Mouse (Mus musculus): ENCODE data around the gene Txn2.

The Txn2 gene

DNA sequence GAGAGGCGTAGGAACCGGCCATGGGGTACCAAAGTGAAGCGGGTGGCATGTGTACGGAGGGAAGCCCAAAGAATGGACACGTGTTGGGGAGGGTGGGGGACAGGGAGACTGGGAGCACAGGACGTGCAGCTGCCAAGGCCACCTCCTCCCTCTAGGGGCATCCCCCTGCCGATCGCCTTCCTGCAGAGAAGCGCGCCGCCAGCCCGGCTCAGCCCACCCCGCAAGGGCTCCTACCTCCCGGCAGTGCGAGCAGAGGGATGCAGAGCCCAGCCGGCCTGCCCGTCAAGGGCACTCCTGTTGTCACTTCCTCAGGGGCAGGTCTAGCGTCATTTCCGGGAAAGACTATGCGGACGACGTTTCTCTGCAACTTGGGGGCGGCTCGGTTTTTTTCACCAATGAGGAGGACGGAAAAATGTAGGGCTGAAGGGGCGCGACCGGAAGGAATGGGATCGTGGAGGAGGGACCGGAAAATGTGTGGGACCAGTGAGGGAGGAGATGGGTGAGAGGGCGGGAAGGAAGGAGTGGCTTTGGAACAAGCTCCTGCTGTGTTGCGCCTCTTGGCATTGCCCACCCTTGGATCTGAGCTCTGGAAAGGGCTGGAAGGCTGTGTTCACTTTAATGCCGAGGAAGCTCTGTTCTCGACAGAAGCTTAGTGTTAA, at the start of gene Txn2:
TSS of gene Txn2 (minus strand) at position 334 of the 659 bp plus-strand sequence.
- DNase-seq, result peak; percentile 98

DNA sequence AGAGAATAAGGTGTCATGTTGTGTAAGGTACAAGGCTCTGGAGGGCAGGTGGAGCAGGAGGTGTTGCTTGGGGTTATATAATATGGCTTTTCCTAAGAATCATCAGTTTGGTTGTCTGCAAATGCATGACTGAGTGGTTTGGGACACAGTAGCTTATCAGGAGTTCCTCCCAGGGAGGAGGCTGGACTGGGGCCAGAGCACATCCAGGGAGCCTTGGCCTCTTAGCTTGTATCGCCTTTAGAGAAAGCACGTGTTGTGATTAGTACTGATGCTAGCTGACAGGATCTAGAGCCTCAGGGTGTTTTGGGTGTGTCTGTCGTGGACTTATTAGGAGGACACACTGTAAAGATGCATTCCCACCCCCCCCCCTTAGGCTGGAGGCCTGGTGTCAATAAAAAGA, 48.9 kb upstream of the Txn2 start:
- DNase-seq, result no peak

DNA sequence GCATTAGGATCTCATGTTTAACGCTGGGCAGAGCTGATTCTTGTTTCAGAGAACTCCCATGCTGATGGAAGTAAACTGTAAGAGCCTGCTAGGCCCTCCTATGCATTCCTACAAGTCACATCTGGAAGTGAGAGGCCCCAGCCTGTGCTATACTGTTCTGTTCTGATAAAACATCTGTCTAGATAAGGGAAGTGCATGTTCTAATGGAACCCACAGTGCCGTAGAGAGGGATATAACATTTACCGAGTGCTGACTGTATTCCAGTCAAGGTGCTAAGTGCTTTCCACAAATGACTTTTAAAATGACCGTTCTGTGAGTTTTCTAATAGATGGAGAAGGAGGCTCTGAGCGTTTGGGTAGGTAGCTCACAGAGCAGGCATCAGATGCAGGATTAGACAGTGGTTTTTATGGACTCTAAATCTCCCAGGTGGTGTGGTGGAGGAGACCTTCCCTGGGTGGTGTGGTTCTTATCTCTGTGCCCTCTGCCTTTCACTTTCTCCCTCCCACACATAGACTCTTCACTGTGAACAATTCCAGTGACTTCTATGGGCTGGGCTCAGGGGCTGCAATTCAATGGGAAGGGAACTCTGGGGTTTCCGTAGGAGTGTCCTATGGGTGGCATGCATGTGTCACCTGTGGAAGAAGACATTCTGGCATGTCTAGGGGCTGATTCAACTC, 45.5 kb upstream of the Txn2 start:
- DNase-seq, result no peak

- DNase-seq, result peak; percentile 97
These were observed 41.9 kb upstream of the Txn2 start, which contains the start of gene Eif3d for GRCm38 (mm10) chr15:77970470-77971292. TSS of gene Eif3d (minus strand) at chr15:77970813.

DNA sequence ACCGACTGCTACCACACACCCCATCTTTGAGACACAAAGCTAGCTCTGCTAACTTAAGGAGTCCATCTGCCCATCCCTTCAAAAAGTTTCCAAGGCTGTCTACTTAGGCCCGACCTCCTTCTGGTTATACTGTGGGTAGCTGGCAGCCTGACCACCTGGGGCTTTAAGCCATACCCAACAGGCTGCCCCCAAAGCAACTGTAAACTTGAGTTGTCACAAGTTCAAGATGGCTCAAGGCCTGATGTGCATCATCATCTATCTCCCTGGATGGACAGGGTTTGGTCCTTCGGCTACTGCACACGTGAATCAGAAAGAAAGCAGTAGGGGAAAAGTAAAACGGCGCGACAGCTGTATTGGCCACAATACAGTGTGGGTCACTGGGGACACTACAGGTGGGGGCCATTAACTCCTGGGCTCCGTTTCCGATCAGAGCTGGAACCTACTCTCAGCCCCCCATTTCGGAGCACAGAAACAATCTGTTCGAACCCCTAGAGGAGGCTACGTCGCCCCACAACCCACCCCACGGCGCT, 41.2 kb upstream of the Txn2 start:
- DNase-seq, result peak; percentile 60

- DNase-seq, result no peak
These were observed 36.3 kb upstream of the Txn2 start for GRCm38 (mm10) chr15:77965117-77965528.

GRCm38 (mm10) chr15:77962447-77962846, 33.6 kb upstream of the Txn2 start:
- DNase-seq, result no peak

GRCm38 (mm10) chr15:77960693-77961092, 31.9 kb upstream of the Txn2 start:
- no peak for DNase-seq

- DNase-seq, result no peak
These were observed 29.3 kb upstream of the Txn2 start for GRCm38 (mm10) chr15:77958071-77958470.

DNA sequence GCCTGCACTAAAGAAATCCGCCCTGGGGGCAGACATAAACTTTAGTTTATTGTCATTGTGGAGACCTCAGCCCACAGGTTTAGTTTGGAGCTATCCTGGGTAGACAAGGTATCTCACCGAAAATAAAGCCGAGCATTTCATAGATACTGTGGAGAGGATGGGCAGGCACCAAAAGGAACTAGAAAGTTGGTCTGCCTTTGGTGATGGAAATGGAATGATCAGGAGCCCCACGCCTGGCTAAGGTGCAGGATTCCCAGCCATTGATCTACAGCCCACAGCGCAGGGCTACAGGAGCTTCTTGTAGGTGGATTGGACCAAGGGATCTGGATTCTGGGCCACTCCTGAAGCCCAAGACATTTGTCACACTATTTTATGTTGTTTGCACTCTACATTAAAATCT, 28.8 kb upstream of the Txn2 start:
- DNase-seq, result no peak

DNA sequence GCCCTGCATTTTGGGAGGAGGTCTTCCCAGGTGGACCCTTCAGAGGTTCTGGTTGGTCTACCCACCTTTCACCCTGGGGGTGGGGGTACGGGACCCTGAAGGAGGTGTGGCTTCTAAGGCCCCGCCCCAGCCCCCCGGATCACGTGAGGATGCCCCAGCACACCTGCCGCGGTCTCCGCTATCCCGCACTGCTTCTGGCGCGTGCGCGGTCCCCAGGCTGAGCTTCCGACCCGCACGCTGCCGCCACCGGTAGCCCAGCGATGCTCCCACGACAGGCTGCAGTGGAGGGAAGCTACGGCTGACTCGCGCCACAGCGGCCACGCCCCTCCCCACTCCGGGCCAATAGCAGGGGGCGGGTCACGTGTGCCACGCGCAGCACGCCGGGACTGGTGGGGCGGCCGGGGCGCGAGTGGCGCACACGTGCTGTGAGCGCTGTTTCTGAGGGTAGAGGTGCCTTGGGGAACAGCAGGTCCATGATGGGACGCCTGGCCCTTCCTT, 27.6 kb upstream of the Txn2 start, which contains the start of gene Foxred2:
TSS of gene Foxred2 (minus strand) at position 319 of the 498 bp plus-strand sequence.
- peak; percentile 96 for DNase-seq

DNA sequence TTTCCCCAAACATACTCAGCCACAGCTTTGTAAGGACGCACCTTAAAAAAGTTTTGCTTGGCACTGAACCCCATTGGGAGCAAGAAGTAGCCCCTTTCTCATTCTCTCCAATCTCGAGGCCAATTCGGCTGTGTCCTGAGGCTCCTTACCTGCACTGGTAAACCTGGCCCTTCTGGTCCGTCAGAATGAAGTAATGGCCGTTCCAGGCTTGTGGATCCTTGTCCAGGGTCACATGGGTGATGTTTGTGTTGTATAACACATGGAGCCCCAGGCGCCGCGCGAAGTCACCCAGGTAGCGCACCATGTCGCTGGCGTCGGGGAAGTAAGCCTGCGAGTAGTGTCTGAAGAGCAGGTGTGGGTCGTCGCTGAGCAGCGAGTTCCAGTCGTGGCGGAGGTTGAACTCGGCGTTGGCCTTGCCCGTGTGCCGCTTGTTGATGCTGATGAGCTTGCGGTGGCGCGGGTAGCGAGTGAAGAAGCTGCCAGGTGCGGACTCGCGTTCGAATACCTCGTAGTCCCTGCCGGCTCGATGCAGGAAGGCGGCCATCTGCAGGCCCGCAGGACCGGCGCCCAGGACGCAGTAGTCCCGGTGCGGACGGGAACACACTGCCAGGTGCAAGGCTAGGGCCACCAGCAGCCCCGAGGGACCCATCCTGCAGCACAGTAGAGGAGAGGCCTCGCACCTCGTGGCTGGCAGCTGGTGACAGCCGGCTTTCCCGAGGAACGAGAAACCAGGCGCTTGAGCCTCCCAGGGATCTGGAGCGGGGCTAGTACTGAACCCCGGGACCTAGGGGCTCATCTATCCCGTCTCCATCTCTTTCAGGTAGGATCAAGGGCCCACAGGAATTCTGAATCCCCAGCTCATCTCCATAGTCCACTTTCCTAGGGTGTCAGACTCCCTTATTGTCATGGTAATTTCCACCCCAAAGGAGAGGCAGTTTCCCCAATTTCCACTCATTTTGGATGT, 26.9 kb upstream of the Txn2 start:
- DNase-seq, result peak; percentile 73

DNA sequence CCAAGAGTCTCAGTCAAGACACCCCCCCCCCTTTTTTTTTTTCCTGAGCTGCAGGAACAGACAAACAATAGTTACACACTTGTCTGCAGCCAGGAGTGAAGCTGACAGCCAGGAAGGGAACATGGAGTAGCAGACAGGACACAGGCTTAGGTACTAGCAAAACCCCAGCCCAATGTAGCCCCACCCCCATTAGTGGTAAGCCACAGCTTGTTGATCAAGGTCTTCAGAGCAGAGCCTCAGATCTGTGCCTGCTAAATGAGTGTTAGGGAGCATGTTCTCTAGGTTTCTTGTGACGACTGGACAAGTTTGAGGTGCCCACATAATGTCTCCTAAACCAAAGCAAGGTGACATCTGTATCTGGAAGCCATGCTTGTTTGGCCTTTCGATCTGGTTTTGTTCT, 25.6 kb upstream of the Txn2 start:
- DNase-seq, result peak; percentile 45

DNA sequence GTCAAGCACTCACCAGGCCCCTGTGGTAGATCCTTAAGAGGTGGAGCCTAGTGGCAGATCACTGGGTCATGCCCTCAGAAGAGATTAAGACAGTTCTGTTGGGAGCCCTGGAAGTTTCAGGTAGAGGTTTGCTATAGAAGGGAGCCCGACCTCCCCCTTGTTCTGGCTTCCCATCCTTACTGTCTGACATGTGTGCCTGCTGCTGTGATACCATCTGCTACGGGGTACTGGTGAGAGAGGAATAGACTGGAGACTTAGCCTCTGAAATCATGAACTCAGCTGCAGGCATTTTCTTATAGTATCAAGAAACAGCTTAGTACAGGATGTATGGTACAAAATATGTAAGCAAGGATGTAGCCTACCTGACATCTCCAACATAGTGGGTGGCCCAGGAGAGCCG, 24.1 kb upstream of the Txn2 start:
- DNase-seq, result peak; percentile 83

- DNase-seq, result no peak
These were observed 20.3 kb upstream of the Txn2 start for GRCm38 (mm10) chr15:77949061-77949460.

- no peak for DNase-seq
These were observed 16.9 kb upstream of the Txn2 start for GRCm38 (mm10) chr15:77945711-77946110.

- no peak for DNase-seq
These were observed 12.8 kb upstream of the Txn2 start for GRCm38 (mm10) chr15:77941563-77941962.

GRCm38 (mm10) chr15:77938516-77938915, 9.7 kb upstream of the Txn2 start:
- no peak for DNase-seq

GRCm38 (mm10) chr15:77935673-77936375, 7.0 kb upstream of the Txn2 start:
- DNase-seq, result peak; percentile 67

DNA sequence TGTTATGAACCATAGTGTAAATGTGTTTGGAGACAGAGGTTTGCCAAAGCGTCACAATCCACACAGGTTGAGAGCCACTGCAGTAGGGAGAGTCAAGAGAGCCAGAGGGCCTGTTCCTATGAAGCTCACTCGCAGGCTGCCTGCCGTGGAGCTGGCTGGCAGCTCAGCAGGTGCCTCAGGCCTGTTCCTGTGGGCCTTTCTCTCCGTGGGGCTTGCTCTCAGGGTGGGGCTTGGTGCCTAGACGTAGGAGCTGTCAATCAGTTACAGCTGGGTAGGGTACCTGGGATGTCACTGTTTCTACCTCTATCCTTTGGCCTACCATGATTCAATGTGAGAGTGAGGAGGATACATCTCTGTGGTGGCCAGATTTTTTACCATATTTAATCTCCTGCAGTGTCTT, 6.2 kb upstream of the Txn2 start:
- no peak for DNase-seq

DNA sequence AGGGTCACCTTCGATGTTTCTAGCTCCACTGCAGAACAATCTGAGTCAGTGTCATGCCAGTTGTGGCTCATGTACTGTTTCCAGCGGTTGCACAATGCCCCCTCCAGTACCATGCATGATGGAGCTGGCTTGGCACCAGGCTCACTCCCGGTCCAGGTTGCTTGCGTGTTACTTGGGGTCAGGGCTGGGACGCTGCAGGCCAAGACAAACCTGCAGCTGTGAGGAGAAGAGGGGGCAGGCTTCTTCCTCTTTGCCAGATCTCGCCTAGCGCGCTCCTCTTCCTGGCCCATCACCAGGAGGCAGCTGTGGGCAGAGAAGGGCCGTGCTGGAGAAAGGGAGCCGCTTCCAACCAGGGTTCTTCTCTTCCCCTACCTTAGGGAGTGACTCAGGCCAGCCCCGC, 5.5 kb upstream of the Txn2 start:
- DNase-seq, result peak; percentile 74

Measured in cerebellum, adult 11-12 months (tissue).